Mouse (Mus musculus) hindbrain, embryonic 12.5 days (tissue): ENCODE results near the gene Rps5. TPM values are rescaled to one million over a fixed set of nuclear protein-coding genes. Genes with fewer than 3 reads are reported as not detected.
"Not testable (repeated sequence)": the region's sequence is repeated elsewhere in the genome, so short reads cannot be mapped to it uniquely, and the experiment has no call there.

Experiments used
- ATAC-seq: fragments of 200-750 bp; cut with Nextera tagmentation; 2 replicates; pipeline ENCODE4 v1.8.0; 2017; ENCODE audit warnings: moderate TSS enrichment; ENCODE audit not compliant: low FRiP score
- H3K27ac ChIP-seq: fragments of 300-500 bp; sonication (generic); 2 replicates; pipeline ENCODE4 v1.5.1; 2016; ENCODE audit warnings: mild to moderate bottlenecking
- H3K27me3 ChIP-seq: fragments of 300-500 bp; sonication (generic); 2 replicates; pipeline ENCODE4 v1.6.1; 2016; ENCODE audit warnings: mild to moderate bottlenecking
- H3K36me3 ChIP-seq: fragments of 300-500 bp; sonication (generic); 2 replicates; pipeline ENCODE4 v1.6.1; 2016; ENCODE audit warnings: mild to moderate bottlenecking
- H3K4me1 ChIP-seq: fragments of 300-500 bp; sonication (generic); 2 replicates; pipeline ENCODE4 v1.6.1; 2016
- H3K4me2 ChIP-seq: fragments of 300-500 bp; sonication (generic); replicated peaks from 2 replicates; pipeline ENCODE4 v1.6.1; 2016; ENCODE audit warnings: mild to moderate bottlenecking
- H3K4me3 ChIP-seq: fragments of 300-500 bp; sonication (generic); 2 replicates; pipeline ENCODE4 v1.5.1; 2016; ENCODE audit warnings: mild to moderate bottlenecking
- H3K9ac ChIP-seq: fragments of 300-500 bp; sonication (generic); 2 replicates; pipeline ENCODE4 v1.6.1; 2016; ENCODE audit warnings: mild to moderate bottlenecking, moderate library complexity
- H3K9me3 ChIP-seq: fragments of 300-500 bp; sonication (generic); replicated peaks from 2 replicates; pipeline ENCODE4 v1.6.1; 2016; ENCODE audit warnings: mild to moderate bottlenecking
- WGBS: fragments of 180-500 bp; shearing (Covaris S2); methylation state at CpG from one replicate; pipeline ENCODE4 v1.1.7; 2016; 5-methylcytosine and 5-hydroxymethylcytosine counted together
- polyA plus RNA-seq: library from polyadenylated mRNA; unstranded; fragments of >200 nt; fragmentation: Nextera tagmentation; extraction: Ambion mirVana; gene quantifications from 2 replicates; pipeline ENCODE4 v1.2.1, GENCODE M21; 2016

The Rps5 gene
- polyA plus RNA-seq: 497 and 613 TPM in 2 replicates

- H3K36me3 ChIP-seq: peaks cover 38% of the 10 kb centered on the region
- H3K27ac ChIP-seq: peak within 1 kb of the TSS; percentile 93
- under 1% methylated on average over 55 of the region's 55 CpGs for WGBS
- H3K4me1 ChIP-seq: peaks cover 10% of the 10 kb centered on the region
- peaks cover 17% of the 10 kb centered on the region for H3K27me3 ChIP-seq
- H3K9ac ChIP-seq: peak within 1 kb of the TSS; percentile 86
- peak within 1 kb of the TSS; percentile 91 for H3K4me2 ChIP-seq
- peak; percentile 98 for ATAC-seq
- no peaks in the 10 kb centered on the region for H3K9me3 ChIP-seq
- H3K4me3 ChIP-seq: peak within 1 kb of the TSS; percentile 60
These were observed at the start of gene Rps5 for GRCm38 (mm10) chr7:12921705-12922465. TSS of gene Rps5 (plus strand) at chr7:12922290.

GRCm38 (mm10) chr7:12874301-12874700 is 47.8 kb upstream of the Rps5 start:
- H3K27me3 ChIP-seq: no peaks in the 10 kb centered on the region

GRCm38 (mm10) chr7:12880036-12880435 is 42.1 kb upstream of the Rps5 start:
- Histone ChIP-seq H3K27ac (no peak overlapping the region), H3K27me3 (no peaks in the 10 kb centered on the region), H3K4me1 (peaks cover 14% of the 10 kb centered on the region), H3K4me2 (no peak overlapping the region), H3K4me3 (peak overlapping the region; percentile 72; the same call in 1 of the 2 replicates), H3K9ac (no peak overlapping the region), H3K9me3 (no peaks in the 10 kb centered on the region), H3K36me3 (peaks cover 9% of the 10 kb centered on the region)
- ATAC-seq: no peak

More at GRCm38 (mm10) chr7:12874301-12874700, 47.8 kb upstream of the Rps5 start:
- Histone ChIP-seq H3K4me1 (no peaks in the 10 kb centered on the region), H3K4me2 (no peak overlapping the region), H3K36me3 (no peaks in the 10 kb centered on the region), H3K4me3 (no peak overlapping the region), H3K27ac (no peak overlapping the region), H3K9ac (no peak overlapping the region), H3K9me3 (peaks cover 1% of the 10 kb centered on the region; the same call in 1 of the 2 replicates)
- no peak for ATAC-seq
- 28% methylated on average over 3 of the region's 3 CpGs for WGBS

- H3K27ac ChIP-seq, H3K27me3 ChIP-seq, H3K9me3 ChIP-seq: not testable (repeated sequence)
- peak overlapping the region; percentile 72 for H3K4me3 ChIP-seq
- peak overlapping the region; percentile 47; the same call in 1 of the 2 replicates for H3K9ac ChIP-seq
- H3K36me3 ChIP-seq: peaks cover 14% of the 10 kb centered on the region
- H3K4me2 ChIP-seq: peak overlapping the region; percentile 72
- ATAC-seq: peak; percentile 35
- peaks cover 14% of the 10 kb centered on the region for H3K4me1 ChIP-seq
- WGBS: 44% methylated on average over 8 of the region's 8 CpGs
These were observed 41.6 kb upstream of the Rps5 start for GRCm38 (mm10) chr7:12880497-12880896.

GRCm38 (mm10) chr7:12880911-12881660 is 41.0 kb upstream of the Rps5 start, which contains the start of gene Zfp128:
TSS of gene Zfp128 (plus strand) at chr7:12881177.
- Histone ChIP-seq H3K27me3 (no peaks in the 10 kb centered on the region), H3K9ac (peak within 1 kb of the TSS; percentile 78), H3K4me2 (peak within 1 kb of the TSS; percentile 72), H3K9me3 (no peaks in the 10 kb centered on the region), H3K27ac (no peak within 1 kb of the TSS), H3K4me3 (peak within 1 kb of the TSS; percentile 72), H3K4me1 (peaks cover 14% of the 10 kb centered on the region), H3K36me3 (peaks cover 20% of the 10 kb centered on the region)
- WGBS: under 1% methylated on average over 35 of the region's 35 CpGs
- peak; percentile 99 for ATAC-seq

- peaks cover 70% of the 10 kb centered on the region for H3K36me3 ChIP-seq
These were observed 35.4 kb upstream of the Rps5 start for GRCm38 (mm10) chr7:12886563-12887266.

GRCm38 (mm10) chr7:12887585-12887984 is 34.5 kb upstream of the Rps5 start:
- peaks cover 75% of the 10 kb centered on the region for H3K36me3 ChIP-seq
- H3K27ac ChIP-seq: no peak overlapping the region
- no peak overlapping the region for H3K4me2 ChIP-seq
- peaks cover 1% of the 10 kb centered on the region; the same call in 1 of the 2 replicates for H3K4me1 ChIP-seq
- no peaks in the 10 kb centered on the region for H3K27me3 ChIP-seq
- WGBS: 98% methylated on average over 5 of the region's 5 CpGs
- no peak for ATAC-seq
- H3K9ac ChIP-seq: no peak overlapping the region
- H3K9me3 ChIP-seq: no peaks in the 10 kb centered on the region
- H3K4me3 ChIP-seq: no peak overlapping the region

More at GRCm38 (mm10) chr7:12886563-12887266, 35.4 kb upstream of the Rps5 start:
- Histone ChIP-seq H3K4me3 (no peak overlapping the region), H3K27ac (no peak overlapping the region), H3K4me2 (no peak overlapping the region), H3K9ac (no peak overlapping the region), H3K9me3 (no peaks in the 10 kb centered on the region), H3K4me1 (peaks cover 10% of the 10 kb centered on the region), H3K27me3 (no peaks in the 10 kb centered on the region)
- 93% methylated on average over 12 of the region's 12 CpGs for WGBS
- no peak for ATAC-seq

- H3K4me3 ChIP-seq: no peak overlapping the region
- 95% methylated on average over 14 of the region's 14 CpGs for WGBS
- no peaks in the 10 kb centered on the region for H3K9me3 ChIP-seq
- H3K4me1 ChIP-seq: no peaks in the 10 kb centered on the region
- no peak overlapping the region for H3K9ac ChIP-seq
- no peak overlapping the region for H3K27ac ChIP-seq
- no peaks in the 10 kb centered on the region for H3K27me3 ChIP-seq
- H3K36me3 ChIP-seq: peaks cover 57% of the 10 kb centered on the region
- no peak for ATAC-seq
- no peak overlapping the region for H3K4me2 ChIP-seq
These were observed 31.2 kb upstream of the Rps5 start for GRCm38 (mm10) chr7:12890928-12891327.

GRCm38 (mm10) chr7:12891334-12891733 is 30.8 kb upstream of the Rps5 start:
- Histone ChIP-seq H3K9me3 (no peaks in the 10 kb centered on the region), H3K4me3 (no peak overlapping the region), H3K27me3 (no peaks in the 10 kb centered on the region), H3K4me1 (no peaks in the 10 kb centered on the region), H3K4me2 (no peak overlapping the region), H3K36me3 (peaks cover 53% of the 10 kb centered on the region), H3K27ac (no peak overlapping the region), H3K9ac (no peak overlapping the region)
- WGBS: 84% methylated on average over 1 of the region's 1 CpGs
- no peak for ATAC-seq

GRCm38 (mm10) chr7:12897655-12898410 is 24.3 kb upstream of the Rps5 start, which contains the start of gene Zscan22:
TSS of gene Zscan22 (plus strand) at chr7:12897815.
- H3K27me3 ChIP-seq: no peaks in the 10 kb centered on the region
- 6% methylated on average over 36 of the region's 36 CpGs for WGBS
- no peak within 1 kb of the TSS for H3K27ac ChIP-seq
- H3K9ac ChIP-seq: peak within 1 kb of the TSS; percentile 61
- peak within 1 kb of the TSS; percentile 45 for H3K4me2 ChIP-seq
- H3K9me3 ChIP-seq: no peaks in the 10 kb centered on the region
- H3K4me1 ChIP-seq: peaks cover 3% of the 10 kb centered on the region; the same call in 1 of the 2 replicates
- H3K4me3 ChIP-seq: peak within 1 kb of the TSS; percentile 64
- H3K36me3 ChIP-seq: peaks cover 3% of the 10 kb centered on the region; the same call in 1 of the 2 replicates
- peak; percentile 98 for ATAC-seq

- Histone ChIP-seq H3K9ac (no peak overlapping the region), H3K9me3 (no peaks in the 10 kb centered on the region), H3K27ac (no peak overlapping the region), H3K4me2 (no peak overlapping the region), H3K27me3 (no peaks in the 10 kb centered on the region), H3K4me1 (peaks cover 3% of the 10 kb centered on the region; the same call in 1 of the 2 replicates), H3K36me3 (peaks cover 22% of the 10 kb centered on the region), H3K4me3 (no peak overlapping the region)
- 97% methylated on average over 5 of the region's 5 CpGs for WGBS
- ATAC-seq: no peak
These were observed 20.6 kb upstream of the Rps5 start for GRCm38 (mm10) chr7:12901517-12901916.
